Mouse (Mus musculus): ENCODE results near the gene Mum1. TPM values are rescaled to one million over a fixed set of nuclear protein-coding genes. Genes with fewer than 3 reads are reported as not detected.
"Not testable (repeated sequence)": the region's sequence is repeated elsewhere in the genome, so short reads cannot be mapped to it uniquely, and the experiment has no call there.

Mum1 gene
- polyA plus RNA-seq, 1 experiment from 2014 or later, result 32.9 TPM

DNA sequence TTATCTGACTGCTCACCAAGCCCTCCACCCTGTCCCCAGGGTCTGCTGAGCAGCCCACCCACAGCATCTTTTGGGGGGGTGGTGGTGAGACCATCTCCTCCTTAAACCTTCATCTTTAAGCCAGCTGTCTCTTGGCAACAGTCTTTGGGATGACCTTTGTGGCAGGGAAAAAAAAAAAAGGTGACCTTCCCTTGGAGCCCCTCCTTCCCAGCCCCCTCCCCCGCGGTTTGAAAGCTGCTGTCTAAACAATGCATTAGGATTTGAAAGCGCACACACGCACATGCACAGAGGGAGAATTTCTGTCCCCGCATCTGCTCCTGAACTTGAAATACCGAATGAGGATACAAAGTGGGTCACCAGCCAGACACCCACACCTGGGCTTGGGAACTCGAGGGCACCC, 22.2 kb upstream of the Mum1 start:
- H3K4me2 ChIP-seq (replicated peaks), result no peak overlapping the region
- H3K9ac ChIP-seq, result no peak overlapping the region
- no peak overlapping the region for H3K4me3 ChIP-seq (replicated peaks; ENCODE audit: low read length)
- no peaks in the 10 kb centered on the region for H3K9me3 ChIP-seq (ENCODE audit: control insufficient read depth, low read length)
- ATAC-seq (ENCODE audit: low FRiP score) (no peak), DNase-seq (ENCODE audit: low spot score) (no peak)
- H3K27me3 ChIP-seq (ENCODE audit: control insufficient read depth, insufficient read depth, low read length), result no peaks in the 10 kb centered on the region
- 8% methylated on average over 7 of the region's 7 CpGs for WGBS
- H3K27ac ChIP-seq, result no peak overlapping the region
- peaks cover 23% of the 10 kb centered on the region for H3K4me1 ChIP-seq (replicated peaks; ENCODE audit: control insufficient read depth, insufficient read depth, low read length)
- no peaks in the 10 kb centered on the region for H3K36me3 ChIP-seq (replicated peaks; ENCODE audit: control insufficient read depth, insufficient read depth)

DNA sequence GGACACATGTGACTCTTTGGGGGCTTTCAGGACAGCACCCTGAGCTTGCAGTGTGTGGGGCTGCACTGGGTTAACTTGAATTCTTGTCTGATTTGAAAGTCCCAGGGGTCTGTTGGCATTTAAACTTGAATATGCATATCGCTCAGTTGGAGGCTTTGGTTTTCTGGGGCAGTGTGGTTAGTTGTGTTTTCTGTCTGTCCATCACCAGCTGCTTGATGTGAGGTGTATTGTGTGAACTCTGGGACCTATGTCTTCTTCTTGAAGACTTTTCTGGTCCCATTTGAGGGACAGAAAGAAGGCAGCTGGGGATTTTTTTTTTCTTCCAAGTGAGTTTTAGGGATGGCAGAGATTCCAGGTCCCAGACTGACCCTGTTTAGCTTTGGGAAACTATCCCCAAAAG, 19.0 kb upstream of the Mum1 start:
- Histone ChIP-seq H3K27me3 (ENCODE audit: control insufficient read depth, insufficient read depth, low read length) (no peaks in the 10 kb centered on the region), H3K4me1 (replicated peaks; ENCODE audit: control insufficient read depth, insufficient read depth, low read length) (peaks cover 27% of the 10 kb centered on the region), H3K27ac (0 out of 2 replicates have a peak overlapping the region, but pooled peaks have one; percentile 62), H3K4me2 (replicated peaks) (no peak overlapping the region), H3K9me3 (ENCODE audit: control insufficient read depth, low read length) (no peaks in the 10 kb centered on the region), H3K9ac (no peak overlapping the region), H3K36me3 (replicated peaks; ENCODE audit: control insufficient read depth, insufficient read depth) (no peaks in the 10 kb centered on the region), H3K4me3 (replicated peaks; ENCODE audit: low read length) (no peak overlapping the region)
- DNase-seq (ENCODE audit: low spot score) (no peak), ATAC-seq (ENCODE audit: low FRiP score) (no peak)
- 36% methylated on average over 1 of the region's 1 CpGs for WGBS

DNA sequence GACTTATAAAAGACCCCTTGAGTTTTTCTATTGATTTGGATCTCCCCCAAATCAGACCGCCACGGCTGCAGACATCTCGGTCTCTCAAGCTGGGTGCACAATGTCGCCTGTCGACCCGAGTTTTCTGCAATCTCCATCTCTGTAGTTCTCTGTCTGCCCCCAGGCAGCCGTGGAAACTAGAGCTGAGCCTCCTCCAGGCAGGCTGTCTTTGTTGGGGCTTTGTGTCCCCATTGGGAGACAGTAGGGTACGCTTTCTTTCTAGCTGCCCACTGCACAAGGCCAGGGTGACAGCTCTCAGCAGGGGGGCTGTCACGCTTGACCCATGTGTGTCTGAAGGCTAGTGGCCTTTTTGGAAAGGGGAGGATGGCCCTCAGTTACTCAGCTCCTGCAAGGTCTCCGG, 18.6 kb upstream of the Mum1 start:
- DNase-seq (ENCODE audit: low spot score), result no peak

DNA sequence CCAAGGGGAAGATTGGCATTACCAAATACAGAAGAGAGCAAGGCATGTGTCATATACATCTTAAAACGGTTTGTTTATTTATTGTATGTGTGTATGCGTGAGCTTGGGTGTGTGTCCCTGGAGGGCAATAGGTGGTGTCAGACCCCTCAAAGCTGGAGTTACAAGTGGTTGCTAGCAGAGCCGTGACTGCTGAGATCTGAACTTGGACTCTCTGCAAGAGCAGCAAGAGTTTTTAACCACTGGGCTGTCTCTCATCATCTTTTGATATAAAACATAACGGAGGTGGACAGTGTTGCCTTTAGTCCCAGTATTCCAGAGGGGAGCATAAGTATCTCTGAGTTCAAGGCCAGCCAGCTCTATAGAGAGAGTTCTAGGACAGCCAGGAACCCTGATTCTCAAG, 18.0 kb upstream of the Mum1 start:
- DNase-seq (ENCODE audit: low spot score) (no peak), ATAC-seq (ENCODE audit: low FRiP score) (no peak)
- Histone ChIP-seq H3K27ac (peak overlapping the region; percentile 62), H3K4me1 (replicated peaks; ENCODE audit: control insufficient read depth, insufficient read depth, low read length) (peaks cover 27% of the 10 kb centered on the region), H3K9ac (peak overlapping the region; percentile 45; the same call in 1 of the 2 replicates), H3K4me2 (replicated peaks) (no peak overlapping the region), H3K9me3 (ENCODE audit: control insufficient read depth, low read length) (no peaks in the 10 kb centered on the region), H3K36me3 (replicated peaks; ENCODE audit: control insufficient read depth, insufficient read depth) (no peaks in the 10 kb centered on the region), H3K27me3 (ENCODE audit: control insufficient read depth, insufficient read depth, low read length) (no peaks in the 10 kb centered on the region), H3K4me3 (replicated peaks; ENCODE audit: low read length) (no peak overlapping the region)
- WGBS, result 56% methylated on average over 4 of the region's 4 CpGs

More for the DNA sequence above, 18.6 kb upstream of the Mum1 start:
- ATAC-seq (ENCODE audit: low FRiP score), result no peak; the same call in 1 of the 2 replicates
- no peak overlapping the region; the same call in 1 of the 2 replicates for H3K9ac ChIP-seq
- H3K36me3 ChIP-seq (replicated peaks; ENCODE audit: control insufficient read depth, insufficient read depth), result no peaks in the 10 kb centered on the region
- 23% methylated on average over 10 of the region's 10 CpGs for WGBS
- no peaks in the 10 kb centered on the region for H3K27me3 ChIP-seq (ENCODE audit: control insufficient read depth, insufficient read depth, low read length)
- H3K9me3 ChIP-seq (ENCODE audit: control insufficient read depth, low read length), result no peaks in the 10 kb centered on the region
- no peak overlapping the region for H3K4me3 ChIP-seq (replicated peaks; ENCODE audit: low read length)
- H3K4me1 ChIP-seq (replicated peaks; ENCODE audit: control insufficient read depth, insufficient read depth, low read length), result peaks cover 27% of the 10 kb centered on the region
- H3K4me2 ChIP-seq (replicated peaks), result no peak overlapping the region
- H3K27ac ChIP-seq, result 0 out of 2 replicates have a peak overlapping the region, but pooled peaks have one; percentile 62

DNA sequence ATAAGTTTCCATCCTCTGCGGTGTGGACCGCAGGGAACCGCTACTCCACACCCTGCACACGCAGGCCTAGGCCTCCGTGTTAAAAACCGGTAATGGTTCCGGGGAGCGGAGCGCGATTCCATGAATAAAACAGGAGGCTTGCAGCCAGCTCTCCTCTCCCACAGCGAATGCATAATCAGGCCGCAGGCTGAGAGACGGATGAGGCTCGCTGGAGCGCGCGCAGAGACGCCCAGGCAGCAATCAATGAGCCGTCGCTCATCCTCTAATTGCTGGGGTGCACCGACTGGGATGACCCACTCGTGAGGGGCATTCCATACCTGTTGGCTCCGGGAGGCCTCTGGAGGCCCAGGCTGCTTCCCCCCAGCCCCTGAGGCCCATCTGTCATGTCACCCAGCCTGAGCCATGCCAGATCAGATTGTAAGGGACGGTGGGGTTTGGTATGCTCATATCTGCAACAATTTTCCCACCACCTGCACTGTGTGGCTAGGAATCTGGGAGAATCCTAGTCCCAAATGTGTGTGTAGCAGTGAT, 17.3 kb upstream of the Mum1 start:
- Histone ChIP-seq H3K9ac (peak overlapping the region; percentile 45), H3K4me3 (replicated peaks; ENCODE audit: low read length) (no peak overlapping the region), H3K4me2 (replicated peaks) (peak overlapping the region; percentile 40), H3K36me3 (replicated peaks; ENCODE audit: control insufficient read depth, insufficient read depth) (no peaks in the 10 kb centered on the region), H3K9me3 (ENCODE audit: control insufficient read depth, low read length) (no peaks in the 10 kb centered on the region), H3K27ac (peak overlapping the region; percentile 62), H3K4me1 (replicated peaks; ENCODE audit: control insufficient read depth, insufficient read depth, low read length) (peaks cover 24% of the 10 kb centered on the region), H3K27me3 (ENCODE audit: control insufficient read depth, insufficient read depth, low read length) (no peaks in the 10 kb centered on the region)
- DNase-seq (ENCODE audit: low spot score) (peak; percentile 67), ATAC-seq (ENCODE audit: low FRiP score) (peak; percentile 60; the same call in 1 of the 2 replicates)
- WGBS, result 3% methylated on average over 24 of the region's 24 CpGs

DNA sequence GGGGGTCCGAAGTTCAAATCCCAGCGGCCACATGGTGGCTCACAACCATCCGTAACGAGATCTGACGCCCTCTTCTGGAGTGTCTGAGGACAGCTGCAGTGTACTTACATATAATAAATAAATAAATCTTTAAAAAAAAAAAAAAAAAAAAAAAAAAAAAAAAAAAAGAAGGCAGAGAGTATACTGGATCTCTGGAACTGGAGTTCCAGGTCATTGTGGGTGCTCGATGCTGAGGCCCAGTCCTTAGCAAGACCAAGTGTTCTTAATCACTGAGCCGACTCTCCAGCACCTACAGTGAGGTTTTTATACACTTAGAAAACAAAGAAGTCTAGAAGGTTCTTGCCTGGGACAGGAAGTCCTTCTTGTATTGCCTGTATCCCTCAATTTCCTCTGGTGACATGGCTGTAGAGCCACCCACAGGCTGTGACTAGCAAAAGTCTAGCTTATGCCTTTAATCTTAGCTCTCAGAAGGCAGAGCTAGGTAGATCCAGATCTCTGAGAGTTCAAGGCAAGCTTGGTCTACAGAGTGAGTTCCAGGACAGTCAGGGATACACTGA, 14.6 kb upstream of the Mum1 start:
- not testable (repeated sequence) for H3K4me2 ChIP-seq (replicated peaks); DNase-seq (ENCODE audit: low spot score); H3K4me3 ChIP-seq (replicated peaks; ENCODE audit: low read length); H3K9me3 ChIP-seq (ENCODE audit: control insufficient read depth, low read length); ATAC-seq (ENCODE audit: low FRiP score); H3K27ac ChIP-seq; H3K9ac ChIP-seq; H3K27me3 ChIP-seq (ENCODE audit: control insufficient read depth, insufficient read depth, low read length); H3K36me3 ChIP-seq (replicated peaks; ENCODE audit: control insufficient read depth, insufficient read depth)
- H3K4me1 ChIP-seq (replicated peaks; ENCODE audit: control insufficient read depth, insufficient read depth, low read length), result peaks cover 22% of the 10 kb centered on the region
- WGBS, result 71% methylated on average over 7 of the region's 7 CpGs

DNA sequence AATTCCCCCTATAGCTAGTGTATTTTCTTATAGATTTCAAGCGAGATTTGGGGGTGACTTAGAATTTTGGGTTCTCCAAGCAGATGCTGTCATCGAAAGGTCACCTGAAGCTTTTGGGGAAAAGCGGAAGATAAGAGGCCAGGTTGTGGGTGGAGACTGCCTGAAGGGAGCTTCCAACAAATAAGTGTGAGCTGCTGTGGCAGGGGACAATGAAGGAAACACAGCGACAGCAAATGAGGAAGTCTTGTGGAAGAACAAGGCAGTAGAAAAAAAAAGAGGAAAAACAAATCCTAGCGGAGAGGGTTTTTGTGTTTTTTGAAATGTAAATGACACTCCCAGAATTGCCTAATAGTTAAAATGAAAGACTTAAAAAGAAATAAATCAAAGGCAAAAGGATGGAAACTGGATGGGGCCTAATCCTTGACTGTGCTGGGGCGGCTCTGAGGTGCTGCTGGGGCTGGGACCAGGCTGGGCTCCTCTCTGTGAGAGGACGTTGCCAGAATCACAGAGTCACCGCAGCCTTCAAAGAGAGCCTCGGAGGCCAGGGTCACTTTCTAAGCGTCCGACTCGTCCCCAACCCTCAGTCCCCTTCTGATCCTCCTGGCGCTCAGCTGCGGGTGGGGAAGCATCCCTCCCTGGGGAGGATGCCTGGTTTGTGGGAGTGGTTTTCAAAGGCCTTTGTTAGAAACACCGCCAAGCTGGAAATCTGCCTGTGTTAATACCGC, 11.0 kb upstream of the Mum1 start:
- Histone ChIP-seq H3K4me1 (replicated peaks; ENCODE audit: control insufficient read depth, insufficient read depth, low read length) (no peaks in the 10 kb centered on the region), H3K9ac (peak overlapping the region; percentile 39), H3K9me3 (ENCODE audit: control insufficient read depth, low read length) (no peaks in the 10 kb centered on the region), H3K4me3 (replicated peaks; ENCODE audit: low read length) (no peak overlapping the region), H3K27ac (no peak overlapping the region), H3K36me3 (replicated peaks; ENCODE audit: control insufficient read depth, insufficient read depth) (no peaks in the 10 kb centered on the region), H3K4me2 (replicated peaks) (no peak overlapping the region), H3K27me3 (ENCODE audit: control insufficient read depth, insufficient read depth, low read length) (no peaks in the 10 kb centered on the region)
- WGBS, result 17% methylated on average over 16 of the region's 16 CpGs
- ATAC-seq (ENCODE audit: low FRiP score) (no peak), DNase-seq (ENCODE audit: low spot score) (no peak)

DNA sequence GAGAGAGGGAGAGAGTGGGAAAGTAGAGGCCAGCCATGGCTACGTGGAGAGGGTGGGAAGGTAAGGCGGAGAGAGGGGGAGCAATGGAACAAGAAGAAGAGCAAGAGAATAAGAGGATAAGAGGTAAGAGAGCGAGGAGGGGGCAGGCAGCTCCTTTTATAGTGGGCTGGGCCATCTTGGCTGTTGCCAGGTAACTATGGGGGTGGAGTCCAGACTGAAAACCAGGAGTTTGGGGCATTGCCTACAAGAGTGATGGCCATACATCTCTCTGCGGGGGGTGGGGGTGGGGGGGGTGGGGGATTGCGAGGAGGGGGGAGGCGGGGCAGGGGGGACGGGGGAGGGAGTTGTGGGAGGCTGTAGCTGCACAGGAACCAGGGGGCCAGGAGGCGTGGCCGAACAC, 5.6 kb upstream of the Mum1 start:
- ATAC-seq (ENCODE audit: low FRiP score) (no peak), DNase-seq (ENCODE audit: low spot score) (no peak)
- H3K27me3 ChIP-seq (ENCODE audit: control insufficient read depth, insufficient read depth, low read length), result no peaks in the 10 kb centered on the region
- H3K4me3 ChIP-seq (replicated peaks; ENCODE audit: low read length), result no peak overlapping the region
- H3K4me2 ChIP-seq (replicated peaks), result no peak overlapping the region
- no peaks in the 10 kb centered on the region for H3K4me1 ChIP-seq (replicated peaks; ENCODE audit: control insufficient read depth, insufficient read depth, low read length)
- H3K27ac ChIP-seq, result no peak overlapping the region
- H3K9me3 ChIP-seq (ENCODE audit: control insufficient read depth, low read length), result no peaks in the 10 kb centered on the region
- 30% methylated on average over 8 of the region's 9 CpGs for WGBS
- H3K9ac ChIP-seq, result no peak overlapping the region
- H3K36me3 ChIP-seq (replicated peaks; ENCODE audit: control insufficient read depth, insufficient read depth), result no peaks in the 10 kb centered on the region

DNA sequence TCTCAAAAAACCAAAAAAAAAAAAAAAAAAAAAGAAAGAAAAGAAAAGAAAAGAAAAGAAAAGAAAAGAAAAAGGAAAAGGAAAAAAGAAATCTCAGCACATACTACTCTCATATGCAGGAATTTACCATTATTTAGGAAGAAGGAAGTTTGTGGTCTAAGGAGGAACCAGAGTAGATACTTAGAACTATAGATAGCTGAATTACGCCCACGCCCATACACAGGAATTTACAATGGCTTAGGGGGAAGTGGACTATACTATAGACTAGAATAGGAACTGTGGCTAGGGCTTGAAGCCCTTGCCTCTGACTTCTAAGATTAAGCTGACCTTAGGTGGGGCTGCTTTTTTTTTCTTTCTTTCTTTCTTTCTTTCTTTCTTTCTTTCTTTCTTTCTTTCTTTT, 3.1 kb upstream of the Mum1 start:
- H3K9me3 ChIP-seq (ENCODE audit: control insufficient read depth, low read length); H3K36me3 ChIP-seq (replicated peaks; ENCODE audit: control insufficient read depth, insufficient read depth); H3K27me3 ChIP-seq (ENCODE audit: control insufficient read depth, insufficient read depth, low read length); H3K4me3 ChIP-seq (replicated peaks; ENCODE audit: low read length); H3K4me2 ChIP-seq (replicated peaks); ATAC-seq (ENCODE audit: low FRiP score); DNase-seq (ENCODE audit: low spot score); H3K9ac ChIP-seq; H3K27ac ChIP-seq: not testable (repeated sequence)
- peaks cover 13% of the 10 kb centered on the region for H3K4me1 ChIP-seq (replicated peaks; ENCODE audit: control insufficient read depth, insufficient read depth, low read length)
- WGBS, result 93% methylated on average over 2 of the region's 2 CpGs

All from hindbrain, embryonic 14.5 days (tissue).